Mouse (Mus musculus) G1E (cell line): ENCODE measurements around the gene Procr. TPM values are rescaled to one million over a fixed set of nuclear protein-coding genes. Genes with fewer than 3 reads are reported as not detected.
"Not testable (repeated sequence)": the region's sequence is repeated elsewhere in the genome, so short reads cannot be mapped to it uniquely, and the experiment has no call there.

Experiments used
- ATAC-seq: 2 replicates; pipeline ENCODE4 v1.8.0; 2016; ENCODE audit warnings: mild to moderate bottlenecking; ENCODE audit not compliant: insufficient number of reproducible peaks, poor library complexity, low FRiP score, severe bottlenecking; ENCODE audit errors: extremely low read depth
- DNase-seq: peaks from one replicate; pipeline ENCODE4 v3.0.0; 2012; ENCODE audit warnings: low spot score
- H3K27me3 ChIP-seq: 2 replicates; pipeline ENCODE4 v1.6.1; 2012; ENCODE audit warnings: mild to moderate bottlenecking, low read length, inconsistent platforms; ENCODE audit not compliant: insufficient read depth
- H3K36me3 ChIP-seq: replicated peaks from 2 replicates; pipeline ENCODE3; 2012; ENCODE audit warnings: mild to moderate bottlenecking, inconsistent platforms
- H3K4me1 ChIP-seq: 2 replicates; pipeline ENCODE4 v1.6.1; 2012; ENCODE audit warnings: low read depth, low read length, inconsistent platforms, mixed read lengths; ENCODE audit not compliant: insufficient read depth
- H3K4me3 ChIP-seq: 2 replicates; pipeline ENCODE4 v1.5.1; 2012; ENCODE audit warnings: low read depth, mild to moderate bottlenecking, inconsistent platforms, low read length, moderate library complexity, mixed read lengths
- H3K9me3 ChIP-seq: replicated peaks from 2 replicates; pipeline ENCODE4 v1.6.1; 2012; ENCODE audit warnings: inconsistent platforms
- CTCF ChIP-seq: IDR thresholded peaks from 2 replicates; pipeline ENCODE4 v1.5.1; 2012; ENCODE audit warnings: low read depth, low read length, inconsistent platforms, mixed read lengths
- GATA1 ChIP-seq: IDR thresholded peaks from 2 replicates; pipeline ENCODE4 v1.6.1; 2012; ENCODE audit warnings: borderline replicate concordance, low read length, inconsistent platforms, mixed read lengths
- GATA2 ChIP-seq: IDR thresholded peaks from 2 replicates; pipeline ENCODE4 v1.6.1; 2012; ENCODE audit warnings: low read depth, low read length, inconsistent platforms, borderline replicate concordance
- POLR2AphosphoS5 ChIP-seq: IDR thresholded peaks from 2 replicates; pipeline ENCODE4 v1.6.1; 2012; ENCODE audit warnings: low read depth, low read length, inconsistent platforms; ENCODE audit not compliant: insufficient replicate concordance
- TAL1 ChIP-seq: conservative IDR thresholded peaks from 2 replicates; pipeline ENCODE4 v1.6.1; 2012; ENCODE audit warnings: low read depth, low read length, inconsistent platforms, mixed read lengths
- polyA plus RNA-seq: library from polyadenylated mRNA; stranded (reverse); fragments of >175 nt; gene quantifications from 2 replicates; pipeline ENCODE4 v1.2.3, GENCODE M21; 2012
- total RNA-seq, 2 experiments: library from RNA; stranded (forward) in 1 of 2; stranded (reverse) in 1 of 2; fragments of 200-1000 nt in 1 of 2; fragments of >200 nt in 1 of 2; fragmentation: Nextera tagmentation in 1 of 2; gene quantifications; 2 replicates each; pipeline ENCODE4 v1.2.3; 2014 to 2017

The Procr gene
- total and polyA plus RNA-seq, 3 experiments: 0.15 to 1.5 TPM; not detected in 1

- ATAC-seq: peak; percentile 91
- peaks cover 28% of the 10 kb centered on the region for H3K36me3 ChIP-seq
- no peaks in the 10 kb centered on the region for H3K27me3 ChIP-seq
- DNase-seq: peak; percentile 94
- no peak for TF ChIP-seq POLR2AphosphoS5
- TF ChIP-seq GATA1: no peak
- no peak for TF ChIP-seq TAL1
- no peak for TF ChIP-seq GATA2
- TF ChIP-seq CTCF: no peak
- peak within 1 kb of the TSS; percentile 99 for H3K4me3 ChIP-seq
- no peaks in the 10 kb centered on the region for H3K9me3 ChIP-seq
- H3K4me1 ChIP-seq: peaks cover 46% of the 10 kb centered on the region
Observed at GRCm38 (mm10) chr2:155729158-155729645, 21.7 kb upstream of the Procr start, which contains the start of gene Edem2. Gene Edem2, minus strand, starts transcription at chr2:155729475.

- ATAC-seq (no peak), DNase-seq (no peak)
- no peak for TF ChIP-seq GATA1
- TF ChIP-seq TAL1: no peak
- TF ChIP-seq GATA2: no peak
- TF ChIP-seq CTCF: no peak
- no peak for TF ChIP-seq POLR2AphosphoS5
- Histone ChIP-seq H3K27me3 (no peaks in the 10 kb centered on the region; the same call in 1 of the 2 replicates), H3K4me3 (no peak overlapping the region), H3K9me3 (no peaks in the 10 kb centered on the region), H3K36me3 (no peaks in the 10 kb centered on the region), H3K4me1 (peaks cover 35% of the 10 kb centered on the region)
Observed at GRCm38 (mm10) chr2:155735080-155735479, 15.8 kb upstream of the Procr start.

DNA sequence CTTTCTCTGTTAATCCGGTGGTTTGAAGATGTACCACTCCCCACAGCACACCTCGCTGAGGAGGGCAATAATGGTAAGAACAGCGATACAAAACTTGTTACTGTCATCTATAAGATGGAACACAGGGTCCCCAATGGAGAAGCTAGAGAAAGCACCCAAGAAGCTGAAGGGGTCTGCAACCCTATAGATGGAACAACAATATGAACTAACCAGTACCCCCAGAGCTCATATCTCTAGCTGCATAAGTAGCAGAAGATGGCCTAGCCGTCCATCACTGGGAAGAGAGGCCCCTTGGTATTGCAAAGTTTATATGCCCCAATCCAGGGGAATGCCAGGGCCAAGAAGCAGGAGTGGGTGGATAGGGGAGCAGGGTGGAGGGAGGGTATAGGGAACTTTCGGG, 15.2 kb upstream of the Procr start, which contains the start of gene Gm17581:
Gene Gm17581, minus strand, starts transcription at position 101 of the 400 bp plus-strand sequence.
- DNase-seq, ATAC-seq, H3K9me3 ChIP-seq, H3K36me3 ChIP-seq, H3K27me3 ChIP-seq, H3K4me3 ChIP-seq: not testable (repeated sequence)
- peaks cover 34% of the 10 kb centered on the region for H3K4me1 ChIP-seq

- H3K9me3 ChIP-seq: no peaks in the 10 kb centered on the region
- DNase-seq (no peak), ATAC-seq (no peak)
- peaks cover 31% of the 10 kb centered on the region for H3K4me1 ChIP-seq
- no peaks in the 10 kb centered on the region; the same call in 1 of the 2 replicates for H3K27me3 ChIP-seq
- no peaks in the 10 kb centered on the region for H3K36me3 ChIP-seq
- no peak overlapping the region for H3K4me3 ChIP-seq
- no peak for TF ChIP-seq GATA1
- no peak for TF ChIP-seq CTCF
- TF ChIP-seq TAL1: no peak
Observed at GRCm38 (mm10) chr2:155736936-155737335, 14.0 kb upstream of the Procr start.

- Histone ChIP-seq H3K27me3 (peaks cover 4% of the 10 kb centered on the region), H3K4me3 (no peak overlapping the region), H3K9me3 (no peaks in the 10 kb centered on the region), H3K36me3 (no peaks in the 10 kb centered on the region), H3K4me1 (peaks cover 38% of the 10 kb centered on the region)
- ATAC-seq: no peak
- no peak for DNase-seq
- TF ChIP-seq POLR2AphosphoS5: no peak
- no peak for TF ChIP-seq GATA1
- TF ChIP-seq GATA2: no peak
- TF ChIP-seq TAL1: no peak
- TF ChIP-seq CTCF: no peak
Observed at GRCm38 (mm10) chr2:155737803-155738202, 13.1 kb upstream of the Procr start.

DNA sequence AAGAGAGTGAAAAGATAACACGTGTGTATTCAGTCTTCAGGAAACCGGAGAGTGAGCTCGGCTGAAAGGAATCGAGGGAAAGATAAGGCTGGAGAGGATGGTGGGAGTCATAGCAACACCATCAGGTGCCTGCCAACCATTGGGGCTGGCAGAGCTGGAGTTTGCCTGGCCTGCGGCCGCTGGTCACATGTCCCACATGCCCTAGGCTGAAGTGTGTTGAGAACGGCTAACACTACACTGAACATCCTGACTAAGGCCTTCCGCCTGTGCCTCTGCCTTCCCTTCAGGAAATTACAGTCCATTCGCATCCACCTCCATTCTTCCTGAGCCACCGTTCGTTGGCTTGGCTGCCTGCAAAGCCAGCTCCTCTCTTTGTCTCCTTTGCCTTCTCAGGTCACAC, 8.7 kb upstream of the Procr start:
- ATAC-seq (no peak), DNase-seq (no peak)
- Histone ChIP-seq H3K27me3 (peaks cover 32% of the 10 kb centered on the region), H3K4me3 (peak overlapping the region; percentile 22; the same call in 1 of the 2 replicates), H3K4me1 (peaks cover 53% of the 10 kb centered on the region), H3K9me3 (no peaks in the 10 kb centered on the region), H3K36me3 (no peaks in the 10 kb centered on the region)
- no peak for TF ChIP-seq GATA1
- no peak for TF ChIP-seq TAL1
- no peak for TF ChIP-seq CTCF
- TF ChIP-seq POLR2AphosphoS5: no peak
- TF ChIP-seq GATA2: no peak
